Mouse (Mus musculus) thymus, adult 18-20 months (tissue): ENCODE results near the gene Syngr4.
"Not testable (repeated sequence)": the region's sequence is repeated elsewhere in the genome, so short reads cannot be mapped to it uniquely, and the experiment has no call there.

ENCODE experiments used
- DNase-seq, 2 experiments: peaks; one replicate each; pipeline ENCODE4 v3.0.0; 2022; ENCODE audit warnings: mixed read lengths in 2 of 2

Gene Syngr4

DNA sequence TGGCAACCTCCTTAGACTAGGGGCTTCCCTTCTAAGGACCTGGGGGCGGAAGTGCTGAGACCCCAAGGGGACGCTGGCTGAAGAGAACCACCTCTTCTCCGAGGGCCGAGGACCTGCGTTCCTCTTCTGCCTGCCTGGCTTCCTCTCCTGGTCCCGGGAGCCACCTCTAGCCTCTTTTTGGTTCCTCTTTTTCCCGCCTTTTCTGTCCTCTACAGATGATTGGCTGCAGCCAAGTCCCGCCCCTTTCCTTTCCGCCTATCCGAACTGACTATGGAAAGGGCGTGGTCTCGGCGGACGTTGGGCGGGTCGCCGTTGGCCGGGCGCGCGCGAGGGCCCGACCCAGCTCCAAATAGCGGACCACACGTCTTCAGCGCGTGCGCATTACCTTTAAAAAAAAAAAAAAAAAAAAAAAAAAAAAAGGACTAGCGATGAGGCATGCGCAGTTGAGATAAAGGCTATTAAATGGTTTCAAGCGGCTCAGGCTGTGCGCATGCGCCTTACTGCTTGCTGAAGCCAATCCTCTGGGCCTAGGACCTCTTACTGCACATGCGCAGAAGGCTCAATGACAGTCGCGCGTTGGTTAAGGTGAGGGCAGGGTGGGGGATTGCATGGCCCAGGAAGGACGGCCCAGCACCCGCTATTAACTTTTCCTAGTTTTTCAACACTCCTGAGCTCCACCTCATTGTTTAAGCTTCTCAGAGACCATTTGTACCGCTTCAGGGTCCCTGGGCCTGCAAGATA, at the start of gene Syngr4, which contains the start of gene Tmem143:
TSS of gene Syngr4 (minus strand) at position 198 of the 741 bp plus-strand sequence.
TSS of gene Tmem143 (plus strand) at position 425 of the 741 bp plus-strand sequence.
- DNase-seq: peak; percentile 88 to 95

DNA sequence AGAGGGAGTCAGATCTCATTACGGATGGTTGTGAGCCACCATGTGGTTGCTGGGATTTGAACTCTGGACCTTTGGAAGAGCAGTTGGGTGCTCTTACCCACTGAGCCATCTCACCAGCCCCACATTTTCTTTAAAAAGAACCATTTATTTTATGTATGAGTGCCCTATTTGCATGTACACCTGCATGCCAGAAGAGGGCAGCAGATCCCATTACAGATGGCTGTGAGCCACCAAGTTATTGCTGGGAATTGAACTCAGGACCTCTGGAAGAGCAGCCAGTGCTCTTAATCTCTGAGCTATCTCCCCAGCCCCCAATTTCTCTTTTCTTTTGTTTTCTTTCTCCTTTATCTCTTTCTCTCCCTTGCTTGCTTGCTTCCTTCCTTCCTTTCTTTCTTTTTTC, 46.8 kb upstream of the Syngr4 start:
- not testable (repeated sequence) for DNase-seq

DNA sequence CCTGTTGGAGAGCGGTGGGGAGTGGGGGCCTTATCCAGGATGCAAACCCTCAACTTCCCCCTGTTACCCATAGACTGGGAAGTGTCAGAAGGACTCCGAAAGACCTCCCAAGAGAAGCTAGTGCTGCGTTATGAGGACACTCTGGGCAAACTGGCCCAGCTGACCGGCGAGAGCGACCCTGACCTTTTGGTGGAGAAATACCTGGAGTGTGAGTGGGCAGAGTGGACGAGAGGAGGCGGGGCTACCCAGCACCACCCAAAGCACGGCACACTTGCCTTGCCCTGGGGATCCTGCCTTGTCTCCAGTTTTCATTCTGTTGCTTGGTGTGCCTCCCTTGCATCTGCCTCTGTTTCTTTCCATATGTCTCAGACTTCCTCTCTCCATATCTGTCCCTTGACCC, 45.5 kb upstream of the Syngr4 start:
- no peak for DNase-seq

DNA sequence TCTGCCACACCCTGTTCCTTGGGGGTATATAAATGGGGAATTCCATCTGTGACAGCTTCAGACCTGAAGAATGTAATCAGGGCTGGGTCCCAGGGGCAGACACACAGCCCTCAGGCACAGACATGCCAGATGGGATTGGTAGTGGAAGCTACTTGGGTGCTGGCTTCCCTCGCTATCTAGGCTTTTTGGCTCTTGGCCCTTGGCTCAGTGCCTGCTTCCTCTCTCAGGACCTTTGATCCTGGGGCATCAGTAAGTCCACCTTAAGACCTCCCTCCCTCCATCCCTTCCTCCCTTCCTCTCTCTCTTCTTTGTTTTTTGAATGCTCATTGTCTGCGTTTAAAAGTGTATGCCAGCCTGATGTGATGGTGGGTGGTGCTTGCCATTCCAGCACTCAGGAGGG, 43.3 kb upstream of the Syngr4 start:
- no peak for DNase-seq

DNA sequence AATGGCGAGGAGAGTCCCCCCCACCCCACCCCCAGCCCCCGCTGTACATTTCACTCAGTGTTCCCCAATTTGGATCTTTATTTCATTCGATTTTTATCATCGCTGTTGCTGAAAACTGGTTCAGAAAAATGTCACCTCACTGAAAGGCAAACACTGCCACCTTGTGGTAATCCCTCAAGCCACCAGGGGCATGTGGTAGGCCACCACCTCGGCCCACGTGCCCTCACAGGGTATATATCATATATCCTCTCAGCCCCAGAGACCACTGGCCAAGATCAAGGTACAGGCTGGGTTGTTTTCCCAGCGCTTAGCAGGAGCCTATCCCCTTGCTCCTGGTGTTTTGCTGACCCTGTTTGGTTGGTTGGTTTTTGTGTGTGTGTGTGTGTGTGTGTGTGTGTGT, 38.6 kb upstream of the Syngr4 start:
- DNase-seq: no peak

DNA sequence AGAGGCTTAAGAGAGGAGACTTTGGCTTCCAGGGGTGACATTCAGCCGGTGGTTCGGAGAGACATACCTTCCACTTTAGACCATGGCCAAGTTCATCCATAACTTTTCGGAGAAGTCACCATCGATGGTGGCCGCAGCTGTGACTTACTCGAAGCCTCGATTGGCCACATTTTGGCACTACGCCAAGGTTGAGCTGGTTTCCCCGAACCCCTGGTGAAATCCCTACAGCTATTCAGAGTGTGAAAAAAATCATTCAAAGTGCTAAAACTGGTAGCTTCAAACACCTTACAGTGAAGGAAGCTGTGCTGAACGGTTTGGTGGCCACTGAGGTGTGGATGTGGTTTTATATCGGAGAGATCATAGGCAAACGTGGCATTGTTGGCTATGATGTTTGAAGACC, 37.3 kb upstream of the Syngr4 start:
- DNase-seq: not testable (repeated sequence)

DNA sequence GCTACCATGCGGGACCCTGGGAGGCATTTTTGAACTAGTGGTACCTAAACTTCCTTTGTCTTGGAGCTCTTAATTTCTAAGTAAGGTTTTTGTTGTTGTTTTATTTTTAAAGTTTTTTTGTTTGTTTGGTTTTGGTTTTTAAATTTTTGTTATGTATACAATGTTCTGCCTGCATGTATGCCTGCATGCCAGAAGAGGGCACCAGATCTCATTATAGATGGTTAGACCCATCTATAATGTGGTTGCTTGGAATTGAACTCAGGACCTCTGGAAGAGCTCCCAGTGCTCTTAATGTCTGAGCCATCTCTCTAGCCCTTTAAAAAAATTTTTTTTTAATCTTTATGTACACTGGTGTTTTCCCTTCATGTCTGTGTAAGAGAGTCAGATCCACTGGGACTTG, 33.2 kb upstream of the Syngr4 start:
- no peak for DNase-seq

DNA sequence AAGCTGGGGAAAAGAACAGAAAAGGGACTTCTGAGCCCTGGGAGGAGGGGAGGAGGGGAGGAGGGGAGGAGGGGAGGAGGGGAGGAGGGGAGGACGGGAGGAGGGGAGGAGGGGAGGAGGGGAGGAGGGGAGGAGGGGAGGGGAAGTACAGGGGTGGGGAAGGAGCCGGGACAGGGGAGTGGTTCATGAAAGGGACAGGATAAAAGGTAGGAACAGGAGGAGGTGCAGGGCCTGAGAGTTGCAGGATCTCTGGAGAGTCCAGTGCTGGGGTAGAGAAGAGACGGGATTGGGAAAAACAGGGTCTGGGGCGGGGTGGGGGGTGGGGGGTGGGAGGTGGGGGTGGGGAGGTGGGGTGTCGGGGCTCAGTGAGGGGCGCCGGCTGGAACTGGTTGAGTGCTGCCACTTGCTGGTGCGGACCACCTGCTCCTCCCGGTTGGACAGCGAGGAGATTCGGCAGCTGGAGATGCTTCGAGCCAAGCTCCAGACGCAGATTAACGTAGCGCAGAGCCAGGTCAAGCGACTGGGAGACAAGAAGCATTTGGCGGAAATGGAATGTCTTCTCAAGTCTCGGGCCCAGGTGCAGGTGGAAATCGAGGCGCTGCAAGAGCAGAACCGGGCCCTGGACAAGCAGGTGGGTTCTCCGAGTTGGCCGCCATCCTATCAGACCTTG, 32.2 kb upstream of the Syngr4 start:
- no peak for DNase-seq

DNA sequence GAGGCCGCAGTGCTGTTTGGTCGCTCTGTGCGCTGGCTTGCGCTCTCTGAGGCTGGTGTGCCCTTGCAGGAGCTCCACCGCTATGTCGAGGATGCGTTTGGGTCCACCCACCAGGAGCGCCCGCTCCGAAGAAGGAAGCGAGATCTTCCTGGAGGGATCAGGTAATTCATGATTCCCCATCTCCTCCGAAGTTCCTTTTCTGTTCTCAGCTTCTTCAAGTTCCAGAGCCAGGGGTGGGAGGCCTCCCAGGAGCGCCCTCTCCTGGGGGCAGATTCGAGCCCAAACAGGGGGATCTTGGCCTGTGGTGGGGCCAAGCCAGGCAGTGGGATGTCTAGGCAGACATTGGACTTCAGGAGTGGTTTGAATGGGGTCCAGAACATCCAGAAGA, 27.9 kb upstream of the Syngr4 start:
- DNase-seq: peak in 1 of 2 experiments; percentile 56

DNA sequence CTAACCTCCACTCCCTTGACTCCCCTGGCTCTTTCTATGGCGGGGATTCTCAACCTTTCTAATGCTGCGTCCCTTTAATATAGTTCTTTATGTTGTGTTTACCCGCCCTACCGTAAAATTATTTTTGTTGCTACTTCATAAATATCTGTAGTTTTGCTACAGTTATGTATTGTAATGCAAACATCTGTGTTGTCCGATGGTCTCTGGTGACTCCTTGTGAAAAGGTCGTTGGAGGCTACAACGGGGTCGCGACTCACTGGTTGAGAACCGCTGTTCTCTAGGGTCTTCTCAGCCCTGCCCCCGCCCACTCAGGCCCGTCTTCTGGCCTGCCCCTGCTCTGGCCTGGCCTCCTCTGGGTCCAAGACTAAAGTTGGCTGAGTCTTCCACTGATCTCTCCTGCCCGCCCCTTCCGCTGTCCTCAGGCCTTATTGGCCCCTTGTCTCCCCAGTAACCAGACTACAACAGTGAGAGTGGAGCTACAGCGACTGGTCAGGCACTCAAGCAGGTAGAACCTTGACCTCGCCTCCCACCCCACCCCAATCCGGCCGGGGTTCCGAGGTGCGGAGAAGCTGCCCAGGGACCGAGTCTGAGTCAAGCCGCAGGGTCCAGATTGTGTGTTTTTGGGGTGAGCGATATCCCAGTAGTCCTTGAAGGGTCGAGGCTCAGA, 27.4 kb upstream of the Syngr4 start, which contains the start of gene Ccdc114:
TSS of gene Ccdc114 (plus strand) at position 311 of the 667 bp plus-strand sequence.
- DNase-seq: peak; percentile 53 to 59

DNA sequence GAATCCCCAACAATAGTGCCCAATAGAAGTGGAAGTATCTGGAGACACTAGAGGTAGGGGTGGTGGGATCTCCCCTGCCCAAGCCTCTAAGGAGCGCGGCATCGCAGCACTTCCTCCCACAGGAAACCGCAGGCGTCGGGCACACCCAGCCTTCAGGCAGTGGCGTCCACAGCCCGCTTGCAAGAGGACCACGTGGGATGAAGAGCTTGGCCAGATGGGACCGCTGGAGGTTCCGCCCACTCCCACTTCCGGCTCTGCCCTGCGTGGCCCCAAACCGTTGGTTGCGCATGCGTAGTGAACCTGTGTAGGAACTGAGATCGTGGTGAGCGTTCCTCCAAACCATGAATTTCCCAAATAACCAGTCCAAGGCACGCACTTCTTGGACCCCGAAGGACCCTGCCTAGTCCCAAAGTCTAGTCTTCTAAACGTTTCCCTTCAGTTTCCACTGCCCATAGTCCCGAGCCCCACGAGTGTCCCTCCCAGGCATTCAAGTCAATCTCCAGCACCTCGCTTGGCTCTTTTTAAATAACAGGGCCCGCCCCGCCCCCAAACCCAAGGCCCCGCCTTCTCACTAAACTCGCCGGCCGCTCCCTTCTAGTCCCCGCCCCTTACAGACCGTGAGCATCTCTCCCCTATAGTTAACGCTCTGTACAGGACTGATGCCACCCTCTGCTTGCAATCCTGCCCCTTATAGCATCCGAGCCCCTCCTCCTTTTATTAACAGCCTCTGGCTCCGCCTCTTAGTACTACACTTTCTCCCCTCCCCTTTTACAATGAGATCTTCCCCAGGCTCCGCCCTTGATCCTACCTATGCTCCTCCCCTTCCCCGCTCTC, 26.6 kb upstream of the Syngr4 start:
- peak; percentile 92 to 96 for DNase-seq

DNA sequence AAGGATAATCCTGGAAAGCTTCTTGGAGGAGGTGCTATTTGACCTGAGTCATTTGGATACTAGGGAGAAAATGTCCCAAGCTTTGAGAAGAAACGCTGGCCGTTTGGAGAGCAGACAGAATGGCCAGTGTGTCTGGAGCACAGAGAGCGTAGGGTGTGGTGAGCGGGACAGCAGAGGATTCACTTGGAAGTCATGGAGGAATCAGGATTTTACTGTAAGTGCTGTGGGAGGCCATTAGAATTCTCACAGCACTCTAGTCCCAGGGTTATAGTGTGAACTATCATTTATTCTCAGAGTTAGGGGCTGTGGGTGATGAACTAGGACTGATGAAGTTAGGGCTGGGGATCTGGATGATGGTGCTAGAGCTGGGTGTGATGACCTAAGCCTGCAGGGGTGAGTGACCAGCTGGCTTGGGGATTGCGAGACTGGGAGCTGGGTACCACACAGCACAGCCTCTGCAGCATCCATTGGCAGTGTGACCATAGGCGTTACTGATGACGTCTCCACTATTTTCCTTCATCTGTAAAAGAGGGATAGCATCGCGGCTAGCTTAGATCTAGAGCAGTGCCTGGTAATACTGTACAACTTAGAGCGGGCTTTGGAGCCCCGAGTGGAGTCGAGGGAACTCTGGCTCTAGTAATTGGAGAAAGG, 25.6 kb upstream of the Syngr4 start:
- DNase-seq: no peak

DNA sequence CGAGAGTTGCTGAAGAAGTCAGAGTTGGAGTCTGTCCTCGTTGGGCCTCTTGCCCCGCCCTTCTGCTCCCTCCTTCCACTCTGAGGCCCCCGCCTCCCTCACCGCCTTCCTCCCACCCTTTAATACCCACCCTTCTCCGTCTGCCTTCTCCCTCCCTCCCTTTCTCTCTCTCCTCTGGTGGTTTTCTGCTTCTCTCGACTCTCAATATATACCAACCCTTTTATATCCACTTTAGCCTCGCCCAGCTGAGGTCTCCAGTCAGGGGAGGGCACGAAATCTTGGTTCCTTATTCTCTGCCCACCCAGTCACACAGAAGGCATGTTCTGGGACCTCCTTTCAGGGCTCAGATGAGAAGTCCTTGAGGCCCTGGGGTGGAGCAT, 24.7 kb upstream of the Syngr4 start, which contains the start of gene Emp3:
TSS of gene Emp3 (minus strand) at position 163 of the 380 bp plus-strand sequence.
- DNase-seq: peak; percentile 58 to 70

DNA sequence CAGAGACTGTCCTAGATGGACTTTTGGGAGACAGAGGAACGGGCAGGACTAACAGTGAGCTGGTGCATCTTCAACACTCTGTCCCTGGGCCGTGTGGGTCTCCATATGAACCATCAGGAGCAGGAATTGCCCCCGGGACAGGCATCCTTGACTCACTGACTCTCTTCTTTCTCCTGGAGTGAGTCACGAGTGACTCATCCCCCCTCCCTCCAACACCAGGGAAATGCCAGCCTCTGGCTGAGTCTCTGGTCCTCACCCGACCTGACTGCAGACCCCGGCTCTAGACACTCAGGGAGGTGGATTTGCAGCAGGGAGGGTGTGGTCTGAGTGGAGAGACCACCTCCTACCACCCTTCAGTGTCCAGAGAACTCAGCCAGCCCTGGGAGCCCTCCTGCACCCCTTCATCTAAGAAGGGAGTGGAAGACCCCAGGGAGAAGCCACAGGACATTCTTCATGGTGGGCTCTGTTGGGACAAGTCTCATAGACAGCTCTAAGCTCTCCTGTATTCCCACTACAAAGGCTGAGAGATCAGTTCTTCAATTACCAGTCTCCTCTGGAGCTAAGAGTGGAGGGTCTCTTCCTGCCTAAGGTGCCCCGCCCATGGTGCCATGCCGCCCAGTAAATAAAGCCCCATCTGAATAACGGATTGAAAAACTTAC, 24.2 kb upstream of the Syngr4 start:
- peak in 1 of 2 experiments; percentile 26 for DNase-seq

DNA sequence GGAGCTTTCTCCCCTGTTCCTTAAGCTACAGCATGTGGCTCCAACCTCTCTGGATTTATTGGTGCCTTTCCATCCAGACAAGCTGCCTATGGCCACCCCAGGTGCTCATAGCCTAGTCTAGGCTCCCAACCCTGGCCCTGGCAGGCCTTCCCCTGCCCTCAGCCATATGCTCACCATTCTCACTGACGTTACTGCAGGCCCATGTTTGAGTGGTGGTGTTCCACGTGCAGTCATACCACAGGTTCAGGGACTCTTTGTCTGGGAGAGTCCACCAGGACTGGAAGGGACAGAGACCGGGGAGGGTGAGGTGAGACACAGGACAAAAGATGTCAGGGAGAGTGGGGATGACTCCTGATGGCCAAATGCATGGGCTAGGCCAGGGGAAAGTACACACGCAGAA, 23.2 kb upstream of the Syngr4 start:
- peak in 1 of 2 experiments; percentile 12 for DNase-seq

DNA sequence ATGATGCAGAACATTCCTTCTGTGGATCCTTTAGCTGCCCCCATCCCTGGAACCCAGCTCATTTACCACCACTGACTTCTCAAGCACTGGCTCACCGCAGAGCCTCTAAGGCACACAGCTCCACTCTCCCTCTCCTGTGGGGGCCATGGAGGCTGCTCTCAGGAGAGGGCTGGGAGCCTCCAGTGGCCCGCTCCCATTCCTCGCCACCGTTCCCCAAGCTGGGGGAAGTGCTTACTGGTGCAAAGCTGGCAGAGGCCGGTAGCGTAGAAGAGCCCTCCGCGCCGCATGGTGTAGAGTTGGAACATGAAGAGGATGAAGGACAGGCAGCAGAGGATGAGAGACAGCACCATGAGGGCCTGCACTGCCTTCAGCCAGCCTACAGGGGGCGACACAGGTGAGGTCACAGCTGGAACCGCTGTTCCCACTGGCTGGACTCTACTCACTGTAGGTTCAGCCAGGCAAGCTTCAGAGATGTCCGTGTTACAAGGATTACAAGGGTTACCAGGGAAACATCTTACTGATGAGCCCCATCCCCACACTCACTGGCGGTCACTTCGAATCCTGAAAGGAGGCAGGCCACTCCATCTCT, 22.7 kb upstream of the Syngr4 start:
- peak in 1 of 2 experiments; percentile 31 for DNase-seq

DNA sequence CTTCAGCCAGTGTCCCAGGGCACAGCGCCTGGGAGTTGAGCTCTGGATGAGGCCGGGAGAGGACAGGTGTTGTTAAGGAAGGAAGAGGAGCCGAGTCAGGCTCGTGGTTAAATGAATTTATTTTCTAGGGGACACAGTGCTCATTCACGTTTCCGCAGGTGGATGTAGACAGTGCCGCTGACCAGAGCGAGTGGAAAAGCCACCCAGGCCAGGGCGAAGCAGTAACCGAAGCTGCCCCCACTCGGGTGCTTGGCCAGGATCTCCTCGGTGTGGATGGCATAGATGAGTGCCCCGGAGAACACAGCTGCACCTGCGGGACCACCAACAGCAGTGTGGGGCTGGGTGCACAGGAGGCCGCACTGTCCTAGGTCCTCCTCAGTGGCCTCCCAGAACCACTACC, 21.4 kb upstream of the Syngr4 start:
- peak in 1 of 2 experiments; percentile 35 for DNase-seq

DNA sequence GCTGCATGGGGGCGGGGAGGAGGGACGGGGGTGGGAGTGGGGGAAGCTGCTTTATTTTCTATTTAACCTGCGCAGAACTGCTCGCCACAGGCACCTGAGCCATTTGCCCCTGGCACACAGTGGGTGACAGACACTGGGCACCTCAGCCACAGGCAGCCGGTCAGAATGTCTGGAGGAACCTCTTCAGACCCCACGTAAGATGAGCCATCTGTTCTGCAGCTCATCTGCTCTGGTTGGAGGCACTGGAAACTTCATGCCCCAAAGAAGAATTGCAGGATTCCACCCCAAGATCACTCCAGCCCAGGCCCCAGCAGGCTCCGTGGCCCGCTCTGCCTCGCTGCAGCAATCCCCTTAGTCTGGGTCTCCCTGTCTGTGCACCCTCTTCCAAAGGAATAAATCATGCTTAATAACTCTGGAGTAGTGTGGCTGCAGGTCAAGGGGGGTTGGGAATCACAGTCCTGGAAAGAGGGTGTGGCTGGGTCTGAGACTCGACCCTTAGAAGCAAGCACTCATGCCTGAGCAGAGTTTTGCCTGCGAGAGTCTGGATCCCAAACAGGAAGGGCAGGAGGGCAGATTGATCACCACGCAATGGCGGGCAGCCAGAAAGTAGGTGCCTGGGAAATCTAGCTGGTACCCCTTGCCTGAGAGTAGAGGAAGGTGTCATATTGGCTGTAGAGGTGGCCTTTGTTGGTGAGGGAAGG, 20.6 kb upstream of the Syngr4 start:
- peak in 1 of 2 experiments; percentile 31 for DNase-seq

DNA sequence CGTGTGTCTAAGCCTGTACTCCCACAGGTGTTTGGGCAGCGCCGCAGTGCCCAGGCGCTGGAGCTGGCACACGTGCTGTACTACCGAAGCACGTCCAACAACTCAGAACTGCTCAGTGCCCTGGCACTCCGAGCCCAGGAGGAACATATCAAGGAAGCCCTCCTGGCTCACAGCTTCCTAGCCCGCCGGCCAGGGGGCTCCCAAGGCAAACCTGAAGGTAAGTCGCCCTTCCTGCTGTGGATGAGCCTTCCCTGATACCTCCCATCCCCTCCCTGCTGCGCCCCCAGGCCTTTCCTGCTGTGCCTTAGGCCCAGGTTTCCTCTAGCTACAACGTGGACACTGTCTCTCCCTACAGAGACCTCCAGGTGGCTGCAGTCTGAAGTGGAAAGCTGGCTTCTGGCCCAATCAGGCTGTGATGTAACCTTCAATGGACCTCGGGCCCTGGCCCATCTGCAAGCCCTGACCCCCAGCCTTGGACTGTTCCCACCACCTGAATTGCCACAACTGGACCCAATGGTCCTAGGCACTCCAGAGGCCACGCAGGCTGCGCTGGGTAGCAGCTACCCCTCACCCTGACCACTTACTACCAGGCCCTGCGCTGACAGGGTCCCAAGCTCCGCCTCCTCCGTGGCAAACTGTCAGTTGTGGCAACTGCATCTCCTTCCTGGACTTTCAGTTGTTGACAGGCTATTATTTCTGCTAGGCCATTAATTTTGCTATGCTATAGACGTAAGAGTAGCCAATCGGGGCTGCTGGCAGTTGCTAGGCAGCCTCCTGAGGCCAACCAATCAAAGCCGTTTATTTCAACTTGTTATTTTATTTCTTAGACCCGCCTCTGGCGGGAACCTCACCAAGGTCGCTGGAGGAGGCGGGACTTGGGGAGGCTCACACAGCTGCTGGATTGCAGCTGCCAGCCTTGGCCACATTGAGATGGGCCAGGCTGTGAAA, 19.8 kb upstream of the Syngr4 start:
- peak; percentile 84 to 88 for DNase-seq
